Mouse (Mus musculus) left cerebral cortex, postnatal 36 days (tissue): ENCODE data around the gene Brcc3. TPM values are rescaled to one million over a fixed set of nuclear protein-coding genes. Genes with fewer than 3 reads are reported as not detected.
"Not testable (repeated sequence)": the region's sequence is repeated elsewhere in the genome, so short reads cannot be mapped to it uniquely, and the experiment has no call there.

Source experiments
- DNase-seq, 2 experiments: peaks; one replicate each; pipeline ENCODE4 v3.0.0; 2021 to 2022; ENCODE audit warnings: low spot score in 2 of 2, mixed read lengths in 1 of 2
- intact Hi-C: fragments of 180-260 bp; cut with DNase I; formaldehyde crosslinking; loops from one replicate; pipeline ENCODE4 v1.15.1; 2025
- total RNA-seq, 2 experiments: library from RNA; stranded (reverse); gene quantifications; 2 replicates each; pipeline ENCODE4 v1.2.3; 2021

Brcc3 gene
- 10 to 100 TPM; 36.7 to 37.8 TPM for total RNA-seq

GRCm38 (mm10) chrX:75415936-75416785 is at the start of gene Brcc3, which contains the start of the genes Cmc4 and Mtcp1:
Gene Brcc3, plus strand, starts transcription at chrX:75416628.
Gene Cmc4, minus strand, starts transcription at chrX:75416584.
Gene Mtcp1, minus strand, starts transcription at chrX:75416588.
- peak; percentile 84 to 86 for DNase-seq
- intact Hi-C loops = no loop called here

GRCm38 (mm10) chrX:75370197-75370596 is 46.2 kb upstream of the Brcc3 start:
- intact Hi-C loops = no loop called here
- no peak for DNase-seq

- no peak for DNase-seq
- intact Hi-C loops = no loop called here
Measured at GRCm38 (mm10) chrX:75372666-75373425, 43.6 kb upstream of the Brcc3 start.

GRCm38 (mm10) chrX:75376815-75377214 is 39.6 kb upstream of the Brcc3 start:
- intact Hi-C loops = no loop called here
- DNase-seq = no peak

- no peak for DNase-seq
- intact Hi-C loops = no loop called here
Measured at GRCm38 (mm10) chrX:75381176-75381575, 35.3 kb upstream of the Brcc3 start.

GRCm38 (mm10) chrX:75381699-75382098 is 34.7 kb upstream of the Brcc3 start:
- intact Hi-C loops = no loop called here
- no peak for DNase-seq

- peak; percentile 33 to 57 for DNase-seq
- intact Hi-C loops = no loop called here
Measured at GRCm38 (mm10) chrX:75382195-75382771, 34.1 kb upstream of the Brcc3 start, which contains the start of the genes Fundc2 and F8. Gene Fundc2, plus strand, starts transcription at chrX:75382399. Gene F8, minus strand, starts transcription at chrX:75382615.

GRCm38 (mm10) chrX:75399471-75399870 is 17.0 kb upstream of the Brcc3 start:
- DNase-seq = no peak
- intact Hi-C loops = no loop called here

GRCm38 (mm10) chrX:75402668-75403067 is 13.8 kb upstream of the Brcc3 start:
- intact Hi-C loops = no loop called here

GRCm38 (mm10) chrX:75403350-75403749 is 13.1 kb upstream of the Brcc3 start:
- intact Hi-C loops = no loop called here
- no peak for DNase-seq

More at GRCm38 (mm10) chrX:75402668-75403067, 13.8 kb upstream of the Brcc3 start:
- DNase-seq = no peak

- intact Hi-C loops = no loop called here
- no peak for DNase-seq
Measured at GRCm38 (mm10) chrX:75409711-75410110, 6.7 kb upstream of the Brcc3 start.

- DNase-seq = no peak
- intact Hi-C loops = no loop called here
Measured at GRCm38 (mm10) chrX:75454597-75454996, 38.2 kb downstream of the Brcc3 start.

- peak; percentile 60 to 67 for DNase-seq
- intact Hi-C loops = not testable (repeated sequence)
Measured at GRCm38 (mm10) chrX:75475182-75475644, 58.8 kb downstream of the Brcc3 start.

GRCm38 (mm10) chrX:75489886-75490285 is 73.5 kb downstream of the Brcc3 start:
- intact Hi-C loops = no loop called here
- DNase-seq = no peak

Other genes with a start within 250 kb of the Brcc3 start
- gene Fundc2, start 34.2 kb upstream of the Brcc3 start, total RNA-seq = 10 to 100 TPM; 51.1 to 54.0 TPM
- 1 to 10 TPM; 1.9 to 2.0 TPM for gene F8, start 34.0 kb upstream of the Brcc3 start, total RNA-seq
- 10 to 100 TPM; 11.1 to 12.7 TPM for gene Cmc4, start within 50 bp of the Brcc3 start, total RNA-seq
- gene Mtcp1, start within 50 bp of the Brcc3 start, total RNA-seq = 10 to 100 TPM in 1 of 2 experiments, 1 to 10 TPM in 1; 4.8 to 12.0 TPM
- 10 to 100 TPM; 65.1 to 66.7 TPM for gene Vbp1, start 97.7 kb downstream of the Brcc3 start, total RNA-seq
- 10 to 100 TPM; 39.0 to 41.8 TPM for gene Rab39b, start 161.6 kb downstream of the Brcc3 start, total RNA-seq